Mouse (Mus musculus) limb, embryonic 15.5 days (tissue): Measurements from ENCODE around the gene Kcnn3. TPM values are rescaled to one million over a fixed set of nuclear protein-coding genes. Genes with fewer than 3 reads are reported as not detected.

ENCODE experiments used
- ATAC-seq: fragments of 200-750 bp; cut with Nextera tagmentation; 2 replicates; pipeline ENCODE4 v1.8.0; 2017; ENCODE audit warnings: low read depth, moderate TSS enrichment; ENCODE audit not compliant: insufficient number of reproducible peaks, low FRiP score, low TSS enrichment
- H3K27ac ChIP-seq: fragments of 300-500 bp; sonication (generic); 2 replicates; pipeline ENCODE4 v1.5.1; 2015; ENCODE audit warnings: moderate library complexity, mild to moderate bottlenecking, inconsistent platforms
- H3K27me3 ChIP-seq: fragments of 300-500 bp; sonication (generic); 2 replicates; pipeline ENCODE4 v1.6.1; 2015; ENCODE audit warnings: inconsistent platforms
- H3K36me3 ChIP-seq: fragments of 300-500 bp; sonication (generic); 2 replicates; pipeline ENCODE4 v1.6.1; 2015; ENCODE audit warnings: inconsistent platforms
- H3K4me1 ChIP-seq: fragments of 300-500 bp; sonication (generic); 2 replicates; pipeline ENCODE4 v1.6.1; 2015; ENCODE audit warnings: inconsistent platforms
- H3K4me2 ChIP-seq: fragments of 300-500 bp; sonication (generic); 2 replicates; pipeline ENCODE4 v1.6.1; 2015; ENCODE audit warnings: mild to moderate bottlenecking, inconsistent platforms
- H3K4me3 ChIP-seq: fragments of 300-500 bp; sonication (generic); 2 replicates; pipeline ENCODE4 v1.5.1; 2015; ENCODE audit warnings: mild to moderate bottlenecking, inconsistent platforms
- H3K9ac ChIP-seq: fragments of 300-500 bp; sonication (generic); 2 replicates; pipeline ENCODE4 v1.6.1; 2015; ENCODE audit warnings: inconsistent platforms
- H3K9me3 ChIP-seq: fragments of 300-500 bp; sonication (generic); 2 replicates; pipeline ENCODE4 v1.6.1; 2016; ENCODE audit warnings: inconsistent platforms
- WGBS: fragments of 180-500 bp; shearing (Covaris S2); methylation state at CpG from one replicate; pipeline ENCODE4 v1.1.7; 2015; 5-methylcytosine and 5-hydroxymethylcytosine counted together
- polyA plus RNA-seq: library from polyadenylated mRNA; unstranded; fragments of >200 nt; fragmentation: Nextera tagmentation; extraction: Ambion mirVana; gene quantifications from 2 replicates; pipeline ENCODE4 v1.2.1, GENCODE M21; 2015

The Kcnn3 gene
- polyA plus RNA-seq: 4.7 and 5.4 TPM in 2 replicates

GRCm38 (mm10) chr3:89519894-89520293 lies at the start of gene Kcnn3:
Gene Kcnn3 (plus strand): TSS chr3:89520164.
- Histone ChIP-seq H3K4me2 (peak within 1 kb of the TSS; percentile 96), H3K27ac (peak within 1 kb of the TSS; percentile 54), H3K9me3 (no peaks in the 10 kb centered on the region), H3K36me3 (no peaks in the 10 kb centered on the region), H3K4me3 (peak within 1 kb of the TSS; percentile 45), H3K9ac (peak within 1 kb of the TSS; percentile 35), H3K4me1 (peaks cover 41% of the 10 kb centered on the region), H3K27me3 (peaks cover 13% of the 10 kb centered on the region; the same call in 1 of the 2 replicates)
- under 1% methylated on average over 15 of the region's 15 CpGs for WGBS
- ATAC-seq: peak; percentile 84

GRCm38 (mm10) chr3:89472280-89472679 lies 47.7 kb upstream of the Kcnn3 start:
- no peak overlapping the region for H3K9ac ChIP-seq
- no peaks in the 10 kb centered on the region for H3K9me3 ChIP-seq
- H3K4me1 ChIP-seq: no peaks in the 10 kb centered on the region
- no peaks in the 10 kb centered on the region for H3K27me3 ChIP-seq
- peaks cover 24% of the 10 kb centered on the region for H3K36me3 ChIP-seq
- H3K4me3 ChIP-seq: no peak overlapping the region
- 79% methylated on average over 7 of the region's 7 CpGs for WGBS
- H3K27ac ChIP-seq: no peak overlapping the region
- ATAC-seq: no peak
- H3K4me2 ChIP-seq: no peak overlapping the region

- H3K4me1 ChIP-seq: no peaks in the 10 kb centered on the region
- WGBS: 67% methylated on average over 6 of the region's 6 CpGs
- H3K4me2 ChIP-seq: no peak overlapping the region
- H3K4me3 ChIP-seq: no peak overlapping the region
- H3K9ac ChIP-seq: no peak overlapping the region
- no peaks in the 10 kb centered on the region for H3K9me3 ChIP-seq
- H3K27me3 ChIP-seq: no peaks in the 10 kb centered on the region
- no peak for ATAC-seq
- no peak overlapping the region for H3K27ac ChIP-seq
- peaks cover 8% of the 10 kb centered on the region; the same call in 1 of the 2 replicates for H3K36me3 ChIP-seq
These were observed 46.1 kb upstream of the Kcnn3 start for GRCm38 (mm10) chr3:89473838-89474237.

GRCm38 (mm10) chr3:89479055-89479454 lies 40.9 kb upstream of the Kcnn3 start:
- no peaks in the 10 kb centered on the region for H3K36me3 ChIP-seq
- no peak overlapping the region for H3K4me2 ChIP-seq
- no peak overlapping the region for H3K9ac ChIP-seq
- H3K27ac ChIP-seq: no peak overlapping the region
- no peaks in the 10 kb centered on the region for H3K9me3 ChIP-seq
- no peaks in the 10 kb centered on the region for H3K4me1 ChIP-seq
- no peak for ATAC-seq
- 68% methylated on average over 6 of the region's 6 CpGs for WGBS
- no peaks in the 10 kb centered on the region for H3K27me3 ChIP-seq
- no peak overlapping the region for H3K4me3 ChIP-seq

GRCm38 (mm10) chr3:89481488-89481887 lies 38.5 kb upstream of the Kcnn3 start:
- no peak for ATAC-seq
- 41% methylated on average over 2 of the region's 2 CpGs for WGBS
- Histone ChIP-seq H3K4me2 (no peak overlapping the region), H3K27me3 (peaks cover 3% of the 10 kb centered on the region; the same call in 1 of the 2 replicates), H3K4me3 (no peak overlapping the region), H3K4me1 (peaks cover 6% of the 10 kb centered on the region; the same call in 1 of the 2 replicates), H3K27ac (no peak overlapping the region), H3K36me3 (no peaks in the 10 kb centered on the region), H3K9me3 (no peaks in the 10 kb centered on the region), H3K9ac (no peak overlapping the region)

GRCm38 (mm10) chr3:89482249-89482648 lies 37.7 kb upstream of the Kcnn3 start:
- Histone ChIP-seq H3K4me2 (no peak overlapping the region), H3K27me3 (peaks cover 3% of the 10 kb centered on the region; the same call in 1 of the 2 replicates), H3K9ac (no peak overlapping the region), H3K4me3 (no peak overlapping the region), H3K36me3 (no peaks in the 10 kb centered on the region), H3K27ac (no peak overlapping the region), H3K4me1 (peaks cover 6% of the 10 kb centered on the region; the same call in 1 of the 2 replicates), H3K9me3 (no peaks in the 10 kb centered on the region)
- ATAC-seq: no peak
- 81% methylated on average over 5 of the region's 5 CpGs for WGBS

- Histone ChIP-seq H3K4me3 (peak overlapping the region; percentile 16), H3K36me3 (no peaks in the 10 kb centered on the region), H3K27me3 (peaks cover 3% of the 10 kb centered on the region; the same call in 1 of the 2 replicates), H3K9me3 (no peaks in the 10 kb centered on the region), H3K27ac (no peak overlapping the region), H3K4me1 (peaks cover 6% of the 10 kb centered on the region; the same call in 1 of the 2 replicates), H3K4me2 (peak overlapping the region; percentile 44), H3K9ac (no peak overlapping the region)
- 0 out of 2 replicates have a peak, but pooled peaks have one; percentile 69 for ATAC-seq
- 19% methylated on average over 24 of the region's 24 CpGs for WGBS
These were observed 35.0 kb upstream of the Kcnn3 start for GRCm38 (mm10) chr3:89484766-89485524.

- WGBS: 70% methylated on average over 8 of the region's 8 CpGs
- no peak for ATAC-seq
- no peak overlapping the region for H3K9ac ChIP-seq
These were observed 33.9 kb upstream of the Kcnn3 start for GRCm38 (mm10) chr3:89486111-89486510.

GRCm38 (mm10) chr3:89486916-89487702 lies 32.9 kb upstream of the Kcnn3 start:
- 61% methylated on average over 20 of the region's 20 CpGs for WGBS
- Histone ChIP-seq H3K27me3 (peaks cover 3% of the 10 kb centered on the region; the same call in 1 of the 2 replicates), H3K9me3 (no peaks in the 10 kb centered on the region), H3K4me1 (peaks cover 8% of the 10 kb centered on the region), H3K4me2 (no peak overlapping the region), H3K4me3 (no peak overlapping the region), H3K9ac (no peak overlapping the region), H3K36me3 (no peaks in the 10 kb centered on the region), H3K27ac (no peak overlapping the region)
- ATAC-seq: no peak

More at GRCm38 (mm10) chr3:89486111-89486510, 33.9 kb upstream of the Kcnn3 start:
- Histone ChIP-seq H3K4me1 (peaks cover 6% of the 10 kb centered on the region; the same call in 1 of the 2 replicates), H3K36me3 (no peaks in the 10 kb centered on the region), H3K9me3 (no peaks in the 10 kb centered on the region), H3K4me3 (no peak overlapping the region), H3K27me3 (peaks cover 3% of the 10 kb centered on the region; the same call in 1 of the 2 replicates), H3K27ac (no peak overlapping the region), H3K4me2 (no peak overlapping the region)

- WGBS: 83% methylated on average over 3 of the region's 3 CpGs
These were observed 29.2 kb upstream of the Kcnn3 start for GRCm38 (mm10) chr3:89490790-89491189.

GRCm38 (mm10) chr3:89491559-89491958 lies 28.4 kb upstream of the Kcnn3 start:
- no peak overlapping the region for H3K4me2 ChIP-seq
- no peaks in the 10 kb centered on the region for H3K27me3 ChIP-seq
- H3K9me3 ChIP-seq: no peaks in the 10 kb centered on the region
- 84% methylated on average over 5 of the region's 5 CpGs for WGBS
- peaks cover 10% of the 10 kb centered on the region for H3K4me1 ChIP-seq
- ATAC-seq: no peak
- no peaks in the 10 kb centered on the region for H3K36me3 ChIP-seq
- H3K9ac ChIP-seq: no peak overlapping the region
- H3K27ac ChIP-seq: no peak overlapping the region
- no peak overlapping the region for H3K4me3 ChIP-seq

More at GRCm38 (mm10) chr3:89490790-89491189, 29.2 kb upstream of the Kcnn3 start:
- H3K9me3 ChIP-seq: no peaks in the 10 kb centered on the region
- no peak for ATAC-seq
- H3K4me2 ChIP-seq: no peak overlapping the region
- H3K9ac ChIP-seq: no peak overlapping the region
- no peaks in the 10 kb centered on the region for H3K36me3 ChIP-seq
- H3K4me1 ChIP-seq: peaks cover 10% of the 10 kb centered on the region
- no peak overlapping the region for H3K27ac ChIP-seq
- H3K4me3 ChIP-seq: no peak overlapping the region
- H3K27me3 ChIP-seq: peaks cover 3% of the 10 kb centered on the region; the same call in 1 of the 2 replicates
